Mouse (Mus musculus): Measurements from ENCODE around the gene Gm20661. TPM values are rescaled to one million over a fixed set of nuclear protein-coding genes. Genes with fewer than 3 reads are reported as not detected.

The Gm20661 gene
- polyA plus RNA-seq, 1 experiment from 2014 or later, result 1.1 TPM

- no peaks in the 10 kb centered on the region for H3K27me3 ChIP-seq
- H3K9me3 ChIP-seq, result no peaks in the 10 kb centered on the region
- H3K4me1 ChIP-seq (replicated peaks), result peaks cover 10% of the 10 kb centered on the region
- H3K9ac ChIP-seq, result no peak overlapping the region
- no peak for ATAC-seq (ENCODE audit: low FRiP score)
- no peak overlapping the region for H3K4me3 ChIP-seq
- H3K36me3 ChIP-seq, result 0 out of 2 replicates have a peak, but pooled peaks cover 6% of the 10 kb centered on the region
- no peak overlapping the region for H3K4me2 ChIP-seq
- H3K27ac ChIP-seq, result no peak overlapping the region
- 83% methylated on average over 6 of the region's 6 CpGs for WGBS
These were observed 27.1 kb upstream of the Gm20661 start for GRCm38 (mm10) chr9:107955613-107956289.

GRCm38 (mm10) chr9:107957141-107957540, 25.7 kb upstream of the Gm20661 start:
- 0 out of 2 replicates have a peak, but pooled peaks cover 6% of the 10 kb centered on the region for H3K36me3 ChIP-seq
- no peak overlapping the region for H3K9ac ChIP-seq
- ATAC-seq (ENCODE audit: low FRiP score), result no peak
- no peak overlapping the region for H3K27ac ChIP-seq
- H3K4me1 ChIP-seq (replicated peaks), result peaks cover 14% of the 10 kb centered on the region
- no peak overlapping the region for H3K4me2 ChIP-seq
- no peaks in the 10 kb centered on the region for H3K27me3 ChIP-seq
- 29% methylated on average over 6 of the region's 6 CpGs for WGBS
- no peaks in the 10 kb centered on the region for H3K9me3 ChIP-seq
- H3K4me3 ChIP-seq, result no peak overlapping the region

GRCm38 (mm10) chr9:107959896-107960295, 23.0 kb upstream of the Gm20661 start:
- no peak for ATAC-seq (ENCODE audit: low FRiP score)
- 73% methylated on average over 6 of the region's 6 CpGs for WGBS

GRCm38 (mm10) chr9:107960928-107961327, 21.9 kb upstream of the Gm20661 start:
- H3K36me3 ChIP-seq, result peaks cover 9% of the 10 kb centered on the region; the same call in 1 of the 2 replicates
- peak overlapping the region; percentile 51; the same call in 1 of the 2 replicates for H3K9ac ChIP-seq
- no peak for ATAC-seq (ENCODE audit: low FRiP score)
- no peak overlapping the region for H3K4me2 ChIP-seq
- H3K9me3 ChIP-seq, result no peaks in the 10 kb centered on the region
- H3K27me3 ChIP-seq, result no peaks in the 10 kb centered on the region
- peak overlapping the region; percentile 77 for H3K27ac ChIP-seq
- peaks cover 17% of the 10 kb centered on the region for H3K4me1 ChIP-seq (replicated peaks)
- WGBS, result 81% methylated on average over 4 of the region's 4 CpGs
- no peak overlapping the region for H3K4me3 ChIP-seq

More at GRCm38 (mm10) chr9:107959896-107960295, 23.0 kb upstream of the Gm20661 start:
- no peaks in the 10 kb centered on the region for H3K27me3 ChIP-seq
- peaks cover 9% of the 10 kb centered on the region; the same call in 1 of the 2 replicates for H3K36me3 ChIP-seq
- no peak overlapping the region for H3K4me2 ChIP-seq
- no peak overlapping the region for H3K27ac ChIP-seq
- no peak overlapping the region for H3K4me3 ChIP-seq
- peaks cover 17% of the 10 kb centered on the region for H3K4me1 ChIP-seq (replicated peaks)
- no peaks in the 10 kb centered on the region for H3K9me3 ChIP-seq
- peak overlapping the region; percentile 49; the same call in 1 of the 2 replicates for H3K9ac ChIP-seq

- Histone ChIP-seq H3K4me3 (no peak overlapping the region), H3K27me3 (no peaks in the 10 kb centered on the region), H3K36me3 (peaks cover 9% of the 10 kb centered on the region; the same call in 1 of the 2 replicates), H3K9ac (peak overlapping the region; percentile 51), H3K4me1 (replicated peaks) (peaks cover 17% of the 10 kb centered on the region), H3K4me2 (peak overlapping the region; percentile 29), H3K9me3 (no peaks in the 10 kb centered on the region), H3K27ac (peak overlapping the region; percentile 77)
- ATAC-seq (ENCODE audit: low FRiP score), result peak; percentile 39; the same call in 1 of the 2 replicates
- WGBS, result 72% methylated on average over 10 of the region's 10 CpGs
These were observed 21.5 kb upstream of the Gm20661 start for GRCm38 (mm10) chr9:107961351-107961762.

GRCm38 (mm10) chr9:107961881-107962280, 21.0 kb upstream of the Gm20661 start:
- 57% methylated on average over 5 of the region's 5 CpGs for WGBS
- H3K27ac ChIP-seq, result peak overlapping the region; percentile 77
- peak; percentile 54 for ATAC-seq (ENCODE audit: low FRiP score)
- H3K9ac ChIP-seq, result peak overlapping the region; percentile 51
- peaks cover 9% of the 10 kb centered on the region; the same call in 1 of the 2 replicates for H3K36me3 ChIP-seq
- no peaks in the 10 kb centered on the region for H3K27me3 ChIP-seq
- peak overlapping the region; percentile 29 for H3K4me2 ChIP-seq
- no peaks in the 10 kb centered on the region for H3K9me3 ChIP-seq
- H3K4me1 ChIP-seq (replicated peaks), result peaks cover 17% of the 10 kb centered on the region
- H3K4me3 ChIP-seq, result no peak overlapping the region

- Histone ChIP-seq H3K9me3 (no peaks in the 10 kb centered on the region), H3K27ac (no peak overlapping the region), H3K4me3 (no peak overlapping the region), H3K36me3 (peaks cover 3% of the 10 kb centered on the region; the same call in 1 of the 2 replicates), H3K4me1 (replicated peaks) (peaks cover 17% of the 10 kb centered on the region), H3K4me2 (no peak overlapping the region), H3K27me3 (no peaks in the 10 kb centered on the region), H3K9ac (peak overlapping the region; percentile 19; the same call in 1 of the 2 replicates)
- WGBS, result 94% methylated on average over 9 of the region's 9 CpGs
- no peak for ATAC-seq (ENCODE audit: low FRiP score)
These were observed 19.9 kb upstream of the Gm20661 start for GRCm38 (mm10) chr9:107962916-107963315.

GRCm38 (mm10) chr9:107963700-107964099, 19.2 kb upstream of the Gm20661 start:
- ATAC-seq (ENCODE audit: low FRiP score), result 0 out of 2 replicates have a peak, but pooled peaks have one; percentile 22
- 24% methylated on average over 5 of the region's 5 CpGs for WGBS
- peaks cover 3% of the 10 kb centered on the region; the same call in 1 of the 2 replicates for H3K36me3 ChIP-seq
- no peak overlapping the region for H3K27ac ChIP-seq
- H3K4me3 ChIP-seq, result no peak overlapping the region
- peaks cover 17% of the 10 kb centered on the region for H3K4me1 ChIP-seq (replicated peaks)
- H3K4me2 ChIP-seq, result no peak overlapping the region
- no peaks in the 10 kb centered on the region for H3K9me3 ChIP-seq
- no peak overlapping the region for H3K9ac ChIP-seq
- no peaks in the 10 kb centered on the region for H3K27me3 ChIP-seq

- H3K4me1 ChIP-seq (replicated peaks), result peaks cover 17% of the 10 kb centered on the region
- no peak overlapping the region for H3K27ac ChIP-seq
- peaks cover 7% of the 10 kb centered on the region; the same call in 1 of the 2 replicates for H3K36me3 ChIP-seq
- no peaks in the 10 kb centered on the region for H3K27me3 ChIP-seq
- H3K9ac ChIP-seq, result no peak overlapping the region
- no peak overlapping the region for H3K4me3 ChIP-seq
- no peak for ATAC-seq (ENCODE audit: low FRiP score)
- no peak overlapping the region for H3K4me2 ChIP-seq
- no peaks in the 10 kb centered on the region for H3K9me3 ChIP-seq
- WGBS, result 94% methylated on average over 9 of the region's 9 CpGs
These were observed 18.2 kb upstream of the Gm20661 start for GRCm38 (mm10) chr9:107964681-107965080.

- Histone ChIP-seq H3K4me2 (no peak overlapping the region), H3K9me3 (no peaks in the 10 kb centered on the region), H3K27me3 (no peaks in the 10 kb centered on the region), H3K36me3 (peaks cover 13% of the 10 kb centered on the region), H3K4me1 (replicated peaks) (peaks cover 8% of the 10 kb centered on the region), H3K4me3 (no peak overlapping the region), H3K9ac (no peak overlapping the region), H3K27ac (no peak overlapping the region)
- ATAC-seq (ENCODE audit: low FRiP score), result no peak
- WGBS, result 93% methylated on average over 10 of the region's 10 CpGs
These were observed 16.2 kb upstream of the Gm20661 start for GRCm38 (mm10) chr9:107966676-107967075.

GRCm38 (mm10) chr9:107967437-107967836, 15.4 kb upstream of the Gm20661 start:
- 93% methylated on average over 6 of the region's 6 CpGs for WGBS
- H3K9ac ChIP-seq, result no peak overlapping the region
- H3K4me1 ChIP-seq (replicated peaks), result 0 out of 2 replicates have a peak, but pooled peaks cover 3% of the 10 kb centered on the region
- no peaks in the 10 kb centered on the region for H3K9me3 ChIP-seq
- no peaks in the 10 kb centered on the region for H3K27me3 ChIP-seq
- peaks cover 10% of the 10 kb centered on the region for H3K36me3 ChIP-seq
- no peak overlapping the region for H3K4me3 ChIP-seq
- no peak for ATAC-seq (ENCODE audit: low FRiP score)
- H3K27ac ChIP-seq, result no peak overlapping the region
- no peak overlapping the region for H3K4me2 ChIP-seq

GRCm38 (mm10) chr9:107968531-107968930, 14.3 kb upstream of the Gm20661 start:
- 94% methylated on average over 7 of the region's 7 CpGs for WGBS
- Histone ChIP-seq H3K4me2 (no peak overlapping the region), H3K4me1 (replicated peaks) (0 out of 2 replicates have a peak, but pooled peaks cover 3% of the 10 kb centered on the region), H3K9ac (no peak overlapping the region), H3K27me3 (no peaks in the 10 kb centered on the region), H3K27ac (no peak overlapping the region), H3K4me3 (no peak overlapping the region), H3K36me3 (peaks cover 10% of the 10 kb centered on the region; the same call in 1 of the 2 replicates), H3K9me3 (no peaks in the 10 kb centered on the region)
- ATAC-seq (ENCODE audit: low FRiP score), result no peak
